Comparison of ENCODE assay signal across 18 mouse cellular contexts in the genomic region with DNA sequence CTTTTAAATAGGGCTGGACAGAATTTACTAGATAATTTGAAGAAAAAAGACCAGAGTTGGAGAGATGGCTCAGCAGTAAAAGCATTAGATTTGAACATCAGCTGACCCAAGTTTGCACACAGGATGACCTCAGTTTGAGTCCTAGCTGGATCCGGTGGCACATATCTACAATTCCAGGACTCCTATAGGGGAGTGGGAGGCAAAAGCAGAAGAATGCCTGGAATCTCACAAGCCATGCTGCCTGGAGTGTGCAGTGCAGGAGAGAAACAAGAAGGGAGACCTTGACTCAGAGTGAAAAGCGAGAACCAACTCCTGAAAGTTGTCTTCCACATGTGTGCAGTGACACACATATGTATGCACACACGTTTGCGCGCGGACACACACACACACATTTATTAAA. TPM values are rescaled to one million over a fixed set of nuclear protein-coding genes. Genes with fewer than 3 reads are reported as not detected.
"Had no signal": no experiment of that assay in that cellular context is flagged by ENCODE, and none has a peak within 500 bp of the region (broad histone marks: within the 10 kb centered on the region; RNA-seq: fewer than 3 reads in every experiment).

No protein-coding gene starts in this region.

- DNase-seq: kidney, postnatal 25 days; lung, adult 2 months; lung, postnatal 36 days; midbrain, embryonic 14.5 days; right cerebral cortex, adult 18-20 months; right cerebral cortex, postnatal 25 days; thymus, adult 18-20 months; thymus, postnatal 14 days had no signal

- H3K4me2 ChIP-seq: kidney, embryonic 15.5 days; liver, embryonic 11.5 days; liver, embryonic 15.5 days; neural tube, embryonic 15.5 days had no signal

- H3K9me3 ChIP-seq: kidney, embryonic 15.5 days; limb, embryonic 10.5 days; liver, embryonic 15.5 days; midbrain, embryonic 10.5 days; neural tube, embryonic 15.5 days had no signal

- H3K9ac ChIP-seq: kidney, embryonic 15.5 days; liver, embryonic 15.5 days; neural tube, embryonic 15.5 days had no signal

- H3K27ac ChIP-seq: kidney, embryonic 15.5 days; left cerebral cortex, adult 2 months; limb, embryonic 10.5 days; liver, embryonic 15.5 days; midbrain, embryonic 10.5 days; neural tube, embryonic 15.5 days had no signal

- H3K27me3 ChIP-seq: kidney, embryonic 15.5 days; neural tube, embryonic 15.5 days had no signal

- H3K4me3 ChIP-seq: kidney, embryonic 15.5 days; left cerebral cortex, adult 2 months; limb, embryonic 10.5 days; liver, embryonic 15.5 days; midbrain, embryonic 10.5 days; myocyte; neural tube, embryonic 15.5 days had no signal

- ATAC-seq: lung, postnatal 0 days had no signal

- H3K4me1 ChIP-seq: kidney, embryonic 15.5 days; limb, embryonic 10.5 days; liver, embryonic 15.5 days had no signal

- H3K36me3 ChIP-seq: kidney, embryonic 15.5 days; limb, embryonic 10.5 days; liver, embryonic 15.5 days; midbrain, embryonic 10.5 days; neural tube, embryonic 15.5 days had no signal

RNA-seq across cellular contexts. Expression of a gene that starts 45.4 kb away (rescaled TPM):
- polyA plus RNA-seq: midbrain, embryonic 10.5 days; neural tube, embryonic 11.5 days had no signal
